Mouse (Mus musculus): ENCODE data around the gene Sult6b2. TPM values are rescaled to one million over a fixed set of nuclear protein-coding genes. Genes with fewer than 3 reads are reported as not detected.
A peak's percentile ranks its signal among the peaks of the same experiment; 100 is the strongest.

Sult6b2 gene
- polyA plus RNA-seq, 1 experiment from 2014 or later, result not detected

DNA sequence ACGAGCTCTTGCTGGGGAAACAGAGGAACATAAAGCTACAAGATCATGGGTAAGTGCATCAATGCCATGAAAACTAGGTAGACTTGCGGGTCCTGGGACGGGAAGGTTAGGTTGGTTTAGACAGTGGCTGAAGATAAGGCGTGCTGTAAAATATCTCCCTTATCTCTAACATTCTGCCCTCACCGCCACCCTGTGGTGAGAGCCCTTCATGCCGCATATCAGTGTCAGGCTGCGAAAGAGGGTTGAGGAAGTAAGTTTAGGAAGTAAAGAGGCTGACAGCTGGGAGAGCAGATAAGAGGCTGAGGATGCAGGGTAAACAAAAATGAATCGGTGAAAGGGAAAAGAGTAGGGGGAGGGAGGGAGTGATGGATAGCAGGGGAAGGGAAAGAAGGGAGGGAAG is 26.9 kb upstream of the Sult6b2 start:
- Histone ChIP-seq H3K36me3 (replicated peaks; ENCODE audit: insufficient read depth, low read length) (no peaks in the 10 kb centered on the region), H3K27me3 (ENCODE audit: insufficient read depth, low read length) (no peaks in the 10 kb centered on the region), H3K27ac (ENCODE audit: low read depth) (no peak overlapping the region), H3K9ac (replicated peaks) (no peak overlapping the region), H3K4me1 (ENCODE audit: insufficient read depth) (peaks cover 5% of the 10 kb centered on the region), H3K9me3 (ENCODE audit: low read length) (no peaks in the 10 kb centered on the region), H3K4me3 (ENCODE audit: low read depth, low read length) (no peak overlapping the region), H3K4me2 (ENCODE audit: low read depth, low read length) (no peak overlapping the region)
- TF ChIP-seq CTCF (IDR thresholded peaks at IDR 0.05; ENCODE audit: low read depth) (peak; percentile 56), EP300 (IDR thresholded peaks at IDR 0.05; ENCODE audit: low read depth) (peak; percentile 84; the same call in 1 of the 2 replicates)
- ATAC-seq (peak; percentile 85), DNase-seq (peak; percentile 43)
- 2% methylated on average over 8 of the region's 8 CpGs for WGBS (ENCODE audit: insufficient replicate concordance)

DNA sequence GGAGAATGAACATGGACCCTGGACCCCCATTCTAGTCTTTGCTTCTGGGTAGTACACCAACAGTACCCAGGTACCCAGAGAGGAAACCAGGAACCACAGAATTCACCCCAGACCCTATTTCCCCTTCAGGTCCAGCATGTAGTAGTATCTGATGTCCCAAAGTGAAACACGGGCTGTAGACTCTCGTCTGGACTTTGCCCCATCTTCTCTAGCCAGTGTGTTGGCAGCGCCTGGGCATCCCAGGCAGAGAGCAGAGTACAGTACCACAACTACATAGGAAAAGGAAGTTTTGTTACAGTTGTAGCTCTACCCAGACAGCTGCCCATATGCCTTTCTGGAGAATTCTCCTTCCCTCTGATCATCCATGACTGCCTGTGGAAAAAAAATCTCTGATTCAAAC is 25.9 kb upstream of the Sult6b2 start:
- no peaks in the 10 kb centered on the region for H3K27me3 ChIP-seq (ENCODE audit: insufficient read depth, low read length)
- no peak for ATAC-seq
- no peak overlapping the region for H3K9ac ChIP-seq (replicated peaks)
- H3K4me1 ChIP-seq (ENCODE audit: insufficient read depth), result peaks cover 5% of the 10 kb centered on the region
- TF ChIP-seq CTCF (IDR thresholded peaks at IDR 0.05; ENCODE audit: low read depth), result no peak
- no peak for TF ChIP-seq EP300 (IDR thresholded peaks at IDR 0.05; ENCODE audit: low read depth)
- H3K4me2 ChIP-seq (ENCODE audit: low read depth, low read length), result no peak overlapping the region
- WGBS (ENCODE audit: insufficient replicate concordance), result 63% methylated on average over 3 of the region's 3 CpGs
- no peak for DNase-seq
- H3K4me3 ChIP-seq (ENCODE audit: low read depth, low read length), result no peak overlapping the region
- no peak overlapping the region for H3K27ac ChIP-seq (ENCODE audit: low read depth)
- no peaks in the 10 kb centered on the region for H3K36me3 ChIP-seq (replicated peaks; ENCODE audit: insufficient read depth, low read length)
- H3K9me3 ChIP-seq (ENCODE audit: low read length), result no peaks in the 10 kb centered on the region

DNA sequence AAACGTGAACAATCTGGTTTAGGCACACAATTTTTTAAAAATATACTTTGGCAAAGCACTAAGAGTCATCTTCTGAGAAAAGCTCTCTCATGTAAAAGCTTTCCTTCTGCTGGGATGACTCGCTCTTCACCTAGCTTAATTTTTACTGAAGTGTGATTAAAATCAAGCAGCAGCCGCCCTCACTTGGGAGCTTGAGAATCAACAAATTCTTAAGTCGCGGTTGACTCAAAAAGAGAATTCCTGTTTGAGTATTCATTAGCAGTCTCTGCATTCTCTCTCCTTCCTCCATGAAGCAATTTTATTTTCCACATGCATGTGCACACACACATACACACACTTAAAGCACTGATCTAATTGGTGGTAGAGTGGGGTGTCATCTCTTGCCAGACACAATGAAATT is 21.1 kb upstream of the Sult6b2 start:
- Histone ChIP-seq H3K4me1 (ENCODE audit: insufficient read depth) (no peaks in the 10 kb centered on the region), H3K4me3 (ENCODE audit: low read depth, low read length) (no peak overlapping the region), H3K4me2 (ENCODE audit: low read depth, low read length) (no peak overlapping the region), H3K9me3 (ENCODE audit: low read length) (no peaks in the 10 kb centered on the region), H3K36me3 (replicated peaks; ENCODE audit: insufficient read depth, low read length) (no peaks in the 10 kb centered on the region), H3K27me3 (ENCODE audit: insufficient read depth, low read length) (no peaks in the 10 kb centered on the region), H3K9ac (replicated peaks) (no peak overlapping the region), H3K27ac (ENCODE audit: low read depth) (no peak overlapping the region)
- ATAC-seq (no peak), DNase-seq (no peak)
- WGBS (ENCODE audit: insufficient replicate concordance), result 79% methylated on average over 5 of the region's 5 CpGs
- TF ChIP-seq EP300 (IDR thresholded peaks at IDR 0.05; ENCODE audit: low read depth), result no peak
- TF ChIP-seq CTCF (IDR thresholded peaks at IDR 0.05; ENCODE audit: low read depth), result no peak

DNA sequence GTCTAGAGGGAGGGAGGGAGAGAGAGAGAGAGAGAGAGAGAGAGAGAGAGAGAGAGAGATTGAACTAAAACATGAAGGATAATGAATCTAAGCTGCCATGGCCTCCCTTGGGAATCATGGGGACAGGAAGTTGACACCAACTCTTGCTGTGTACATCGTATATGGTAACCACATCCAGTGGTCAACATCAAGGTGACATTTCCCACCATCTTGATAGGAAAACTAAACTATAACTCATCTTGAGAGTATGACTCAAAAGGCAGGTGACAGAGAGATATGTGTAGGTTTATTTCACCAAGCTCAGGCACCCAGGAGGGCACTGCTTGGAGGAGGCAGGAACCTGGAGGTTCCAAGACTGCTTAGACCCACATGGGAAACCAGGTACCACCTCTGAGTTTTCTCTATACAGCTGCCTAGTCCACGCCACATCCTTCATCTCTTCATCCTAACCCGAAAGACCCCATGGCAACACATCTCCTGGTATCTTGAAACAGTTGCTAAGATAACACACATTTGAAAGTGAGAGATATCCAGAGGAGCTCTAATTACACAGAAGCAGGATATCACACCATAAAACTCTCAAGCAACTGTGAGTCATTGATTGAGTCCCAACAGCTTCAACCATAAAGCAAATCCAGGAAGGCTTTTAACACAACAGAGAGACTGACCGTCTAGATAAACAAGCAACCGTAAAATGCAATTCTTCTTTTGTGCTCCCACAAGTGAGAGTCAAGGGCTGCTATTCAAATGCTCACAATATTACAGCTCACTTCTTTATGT is 18.9 kb upstream of the Sult6b2 start:
- 61% methylated on average over 5 of the region's 5 CpGs for WGBS (ENCODE audit: insufficient replicate concordance)
- TF ChIP-seq CTCF (IDR thresholded peaks at IDR 0.05; ENCODE audit: low read depth) (no peak), EP300 (IDR thresholded peaks at IDR 0.05; ENCODE audit: low read depth) (no peak)
- Histone ChIP-seq H3K4me1 (ENCODE audit: insufficient read depth) (no peaks in the 10 kb centered on the region), H3K36me3 (replicated peaks; ENCODE audit: insufficient read depth, low read length) (no peaks in the 10 kb centered on the region), H3K4me2 (ENCODE audit: low read depth, low read length) (no peak overlapping the region), H3K27ac (ENCODE audit: low read depth) (no peak overlapping the region), H3K9me3 (ENCODE audit: low read length) (no peaks in the 10 kb centered on the region), H3K4me3 (ENCODE audit: low read depth, low read length) (no peak overlapping the region), H3K27me3 (ENCODE audit: insufficient read depth, low read length) (no peaks in the 10 kb centered on the region), H3K9ac (replicated peaks) (no peak overlapping the region)
- no peak for ATAC-seq
- no peak for DNase-seq

DNA sequence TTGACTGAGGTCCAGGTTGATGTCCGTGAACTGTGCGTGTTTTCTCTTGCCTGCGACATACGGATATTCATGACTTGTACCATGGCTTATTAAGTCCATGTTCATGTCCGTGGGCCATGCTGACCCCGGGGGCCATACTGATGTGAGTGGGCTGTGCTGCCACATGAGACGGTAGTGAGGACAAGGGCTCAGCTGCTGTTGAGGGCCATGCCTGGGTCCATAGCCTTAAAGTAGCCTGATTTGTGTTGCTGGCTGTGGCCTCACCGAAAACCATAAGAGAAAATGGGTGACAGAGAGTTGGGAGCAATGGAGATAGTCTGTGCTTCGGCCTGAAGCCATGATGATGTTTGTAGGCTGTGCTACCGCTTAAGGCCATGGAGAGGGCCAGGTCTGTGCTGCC is 14.0 kb upstream of the Sult6b2 start:
- no peak for TF ChIP-seq EP300 (IDR thresholded peaks at IDR 0.05; ENCODE audit: low read depth)
- Histone ChIP-seq H3K4me2 (ENCODE audit: low read depth, low read length) (no peak overlapping the region), H3K9ac (replicated peaks) (no peak overlapping the region), H3K27ac (ENCODE audit: low read depth) (no peak overlapping the region), H3K4me1 (ENCODE audit: insufficient read depth) (0 out of 2 replicates have a peak, but pooled peaks cover 2% of the 10 kb centered on the region), H3K27me3 (ENCODE audit: insufficient read depth, low read length) (no peaks in the 10 kb centered on the region), H3K36me3 (replicated peaks; ENCODE audit: insufficient read depth, low read length) (no peaks in the 10 kb centered on the region), H3K4me3 (ENCODE audit: low read depth, low read length) (no peak overlapping the region), H3K9me3 (ENCODE audit: low read length) (no peaks in the 10 kb centered on the region)
- DNase-seq (no peak), ATAC-seq (no peak)
- WGBS (ENCODE audit: insufficient replicate concordance), result 84% methylated on average over 10 of the region's 10 CpGs

DNA sequence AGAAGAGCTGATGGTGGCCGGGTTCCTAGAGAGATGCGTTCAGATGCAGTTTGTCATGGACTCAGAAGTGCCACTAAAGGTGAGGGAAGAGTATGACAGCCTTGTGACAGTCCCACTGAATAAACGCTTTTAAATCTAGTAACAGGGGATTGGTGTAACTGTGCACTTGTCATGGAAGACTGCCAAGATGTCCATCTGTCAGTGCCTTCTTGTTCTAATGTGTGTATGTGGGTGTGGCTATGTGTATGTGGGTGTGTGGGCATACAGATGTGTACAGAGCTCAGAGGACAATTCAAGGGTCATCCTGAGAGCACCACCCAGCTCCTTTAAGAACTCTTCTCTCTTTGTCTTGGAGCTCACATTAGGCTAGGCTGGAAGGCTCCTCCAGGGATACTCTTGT is 11.2 kb upstream of the Sult6b2 start:
- H3K4me1 ChIP-seq (ENCODE audit: insufficient read depth), result 0 out of 2 replicates have a peak, but pooled peaks cover 4% of the 10 kb centered on the region
- no peaks in the 10 kb centered on the region for H3K36me3 ChIP-seq (replicated peaks; ENCODE audit: insufficient read depth, low read length)
- H3K4me2 ChIP-seq (ENCODE audit: low read depth, low read length), result no peak overlapping the region
- ATAC-seq (no peak), DNase-seq (no peak)
- no peaks in the 10 kb centered on the region for H3K27me3 ChIP-seq (ENCODE audit: insufficient read depth, low read length)
- H3K9ac ChIP-seq (replicated peaks), result no peak overlapping the region
- TF ChIP-seq CTCF (IDR thresholded peaks at IDR 0.05; ENCODE audit: low read depth) (no peak), EP300 (IDR thresholded peaks at IDR 0.05; ENCODE audit: low read depth) (no peak)
- no peaks in the 10 kb centered on the region for H3K9me3 ChIP-seq (ENCODE audit: low read length)
- H3K4me3 ChIP-seq (ENCODE audit: low read depth, low read length), result no peak overlapping the region
- 64% methylated on average over 3 of the region's 3 CpGs for WGBS (ENCODE audit: insufficient replicate concordance)
- no peak overlapping the region for H3K27ac ChIP-seq (ENCODE audit: low read depth)
